Mouse (Mus musculus): ENCODE data around the gene Il5ra. TPM values are rescaled to one million over a fixed set of nuclear protein-coding genes. Genes with fewer than 3 reads are reported as not detected.

The Il5ra gene
- total RNA-seq, 2 experiments from 2014 or later, result 3.1 to 5.9 TPM

DNA sequence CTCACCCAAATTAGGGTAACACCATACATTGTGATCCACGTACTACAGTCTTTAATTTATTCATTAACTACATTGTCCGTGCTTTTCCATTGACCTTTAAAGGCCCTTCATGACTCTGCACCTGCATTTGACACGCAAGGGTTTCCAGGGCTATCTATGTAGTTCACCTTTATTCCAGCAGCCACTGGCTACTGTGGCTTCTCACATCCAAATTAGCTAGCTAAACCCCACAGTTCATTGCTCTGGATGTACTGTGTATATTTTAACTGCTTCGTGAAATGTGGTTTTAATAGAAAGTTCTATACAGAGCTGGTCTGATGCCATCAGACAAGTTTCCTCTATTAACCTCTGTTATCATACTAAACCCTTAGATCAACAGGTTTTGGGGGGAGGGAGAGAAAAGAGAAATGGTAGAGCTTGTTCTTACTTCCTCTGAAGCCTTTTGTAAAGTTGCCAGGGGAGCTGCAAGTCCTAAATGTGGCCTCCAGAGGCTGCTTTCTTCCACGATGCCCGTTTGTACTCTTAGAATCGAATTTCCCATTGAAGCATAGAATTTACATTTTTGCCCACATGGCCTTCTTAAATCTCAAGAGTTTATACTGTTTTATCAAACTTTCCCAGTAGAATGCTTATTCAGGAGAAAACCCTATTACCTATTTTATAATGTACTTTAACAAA, 5.1 kb downstream of the Il5ra start:
- peak; percentile 44; the same call in 1 of the 2 replicates for ATAC-seq (ENCODE audit: poor library complexity, severe bottlenecking)

DNA sequence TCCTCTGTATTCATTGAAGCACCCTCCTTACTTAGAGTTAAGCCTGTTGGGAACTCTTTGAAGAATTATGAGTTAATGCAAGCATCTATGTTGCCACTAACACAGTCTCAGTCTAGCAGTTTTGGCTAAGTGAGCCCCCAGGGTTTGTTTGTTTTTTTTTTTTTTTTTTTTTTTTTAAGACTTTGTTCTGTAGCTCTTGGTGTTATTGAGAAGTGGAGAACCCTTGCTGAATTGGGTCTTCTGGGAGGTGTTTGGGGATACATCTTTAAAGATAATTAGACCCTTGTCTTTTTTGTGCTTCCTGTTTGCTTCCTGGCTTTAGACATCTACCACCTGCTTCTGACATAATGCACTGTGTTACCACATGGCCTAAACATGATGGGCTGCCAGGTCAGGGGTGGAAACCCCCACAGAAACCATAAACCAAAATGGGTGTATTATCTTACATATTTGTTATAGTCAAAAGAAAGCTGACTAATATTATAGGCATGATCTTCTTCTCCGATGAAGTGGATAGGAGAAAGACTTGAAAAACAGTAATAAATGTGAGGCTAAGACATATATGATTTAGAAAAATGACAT, 8.5 kb downstream of the Il5ra start:
- ATAC-seq (ENCODE audit: poor library complexity, severe bottlenecking), result no peak

DNA sequence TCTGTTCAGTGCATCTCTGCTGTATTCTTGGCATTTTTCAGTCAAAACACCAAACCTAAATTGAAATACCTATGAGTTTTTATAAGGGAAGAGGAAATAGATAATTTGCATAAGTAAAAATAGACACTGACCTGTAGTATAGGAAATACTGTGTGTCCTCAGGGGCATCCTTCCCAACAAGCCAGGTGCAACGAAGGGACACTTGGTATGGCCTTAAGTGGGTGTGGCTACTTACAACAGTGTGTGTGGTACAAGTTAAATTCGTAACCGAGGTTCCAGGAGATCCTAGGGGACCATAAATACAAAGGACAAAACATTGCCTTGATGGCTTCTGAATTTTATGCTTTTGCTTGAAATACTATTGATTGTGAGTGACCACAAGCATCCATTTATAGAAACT, 10.6 kb downstream of the Il5ra start:
- ATAC-seq (ENCODE audit: poor library complexity, severe bottlenecking), result no peak

DNA sequence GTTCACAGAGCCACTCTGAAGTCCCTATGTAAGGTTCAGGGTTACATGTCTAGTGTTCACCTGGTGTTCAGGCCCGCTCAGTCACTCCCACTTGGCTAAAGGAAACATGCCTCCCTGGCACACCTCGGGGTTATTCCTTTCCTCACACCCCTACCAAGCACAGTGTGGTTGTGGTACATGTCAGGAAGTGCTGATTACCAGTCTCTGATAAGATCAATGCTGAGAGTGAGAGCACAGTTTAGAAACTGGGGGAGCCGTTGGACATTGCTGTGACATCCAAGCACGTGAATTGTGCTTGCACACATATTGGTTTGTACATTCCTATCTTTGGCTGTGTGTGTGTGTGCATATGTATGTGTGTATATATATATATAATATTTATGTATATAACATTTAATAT, 16.3 kb downstream of the Il5ra start:
- peak; percentile 66 for ATAC-seq (ENCODE audit: poor library complexity, severe bottlenecking)

DNA sequence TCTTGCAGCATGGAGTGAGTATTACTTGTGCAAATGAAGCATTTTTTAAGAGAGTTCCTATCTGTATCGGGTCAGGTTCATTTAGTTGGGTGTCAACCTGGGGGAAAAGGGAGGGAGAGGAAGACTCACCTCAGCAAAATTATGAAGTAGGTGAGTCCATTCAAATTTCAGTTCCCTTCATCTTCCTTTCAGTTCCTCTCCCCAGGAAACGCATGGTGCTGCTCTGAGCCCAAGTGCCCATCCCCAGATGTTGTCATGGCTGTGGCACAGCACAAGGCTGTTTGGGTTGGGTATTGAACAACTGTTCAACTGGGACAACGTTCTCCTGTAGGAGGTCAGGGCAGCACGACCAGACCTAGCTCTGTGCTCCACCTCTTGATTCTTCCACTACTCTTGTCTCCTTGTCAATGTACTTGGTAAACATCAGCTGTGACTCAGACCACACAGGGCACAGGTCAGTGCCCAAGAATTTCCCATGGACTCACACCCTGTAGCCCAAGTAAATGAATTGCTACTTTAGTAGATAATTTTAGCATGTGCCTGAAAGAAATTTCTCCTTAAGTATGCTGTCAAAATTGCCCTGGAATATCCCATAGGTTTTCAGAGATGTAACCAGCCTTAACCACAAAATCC, 19.0 kb downstream of the Il5ra start:
- ATAC-seq (ENCODE audit: poor library complexity, severe bottlenecking), result no peak

DNA sequence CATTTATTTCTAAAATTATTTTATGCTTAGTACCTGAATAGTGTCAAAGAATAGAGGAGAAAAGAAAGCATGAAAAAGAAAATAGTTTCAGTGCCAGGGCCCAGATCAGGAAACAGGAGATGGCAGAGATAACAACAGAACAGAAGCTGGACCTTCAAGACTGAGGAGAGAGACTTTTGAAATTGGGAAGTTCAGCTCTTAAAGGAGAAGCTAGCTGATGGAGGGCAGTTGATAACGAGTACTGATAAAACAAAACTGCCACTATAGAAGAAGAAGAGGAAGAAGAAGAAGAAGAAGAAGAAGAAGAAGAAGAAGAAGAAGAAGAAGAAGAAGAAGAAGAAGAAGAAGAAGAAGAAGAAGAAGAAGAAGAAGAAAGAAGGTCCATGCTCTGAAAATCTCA, 21.1 kb downstream of the Il5ra start:
- ATAC-seq (ENCODE audit: poor library complexity, severe bottlenecking), result no peak

DNA sequence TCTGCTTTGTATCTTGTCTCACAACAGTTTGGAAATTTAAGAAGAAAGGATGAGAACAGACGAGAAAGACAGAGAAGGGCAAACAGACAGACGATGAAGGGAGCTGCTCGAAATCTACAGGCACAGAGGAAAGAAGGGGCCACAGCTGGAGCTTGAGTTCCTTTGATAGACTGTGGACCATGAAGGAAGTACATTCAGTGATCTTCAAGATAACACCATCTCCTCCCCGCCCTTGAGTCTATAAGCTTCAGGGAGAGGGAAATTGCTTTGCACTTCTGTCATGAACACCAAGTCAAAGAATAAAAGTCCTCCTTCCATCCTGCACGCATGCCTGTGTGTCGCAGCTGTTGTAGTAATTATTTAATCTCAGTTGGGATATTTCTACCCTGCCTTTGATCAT, 22.8 kb downstream of the Il5ra start:
- ATAC-seq (ENCODE audit: poor library complexity, severe bottlenecking), result peak; percentile 56

DNA sequence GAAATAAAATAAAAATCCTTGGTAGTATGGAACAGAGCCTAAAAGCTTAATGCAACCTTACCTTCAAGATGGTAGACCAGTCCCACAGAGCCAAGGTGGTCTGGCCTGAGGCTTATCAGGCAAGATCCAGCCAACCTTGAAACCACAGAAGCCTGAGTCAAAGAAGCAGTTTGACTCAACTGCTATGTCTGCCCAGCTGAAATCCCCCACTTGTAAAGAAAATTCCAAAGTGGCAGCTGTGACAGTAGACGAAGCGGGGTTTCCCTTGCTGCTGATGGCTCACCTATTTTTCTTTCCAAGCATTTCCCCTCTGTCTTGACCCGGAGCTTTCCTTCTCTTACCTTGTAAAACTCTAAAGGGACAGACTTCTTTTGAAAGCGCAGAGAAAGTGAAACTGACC, 23.2 kb downstream of the Il5ra start:
- ATAC-seq (ENCODE audit: poor library complexity, severe bottlenecking), result no peak

DNA sequence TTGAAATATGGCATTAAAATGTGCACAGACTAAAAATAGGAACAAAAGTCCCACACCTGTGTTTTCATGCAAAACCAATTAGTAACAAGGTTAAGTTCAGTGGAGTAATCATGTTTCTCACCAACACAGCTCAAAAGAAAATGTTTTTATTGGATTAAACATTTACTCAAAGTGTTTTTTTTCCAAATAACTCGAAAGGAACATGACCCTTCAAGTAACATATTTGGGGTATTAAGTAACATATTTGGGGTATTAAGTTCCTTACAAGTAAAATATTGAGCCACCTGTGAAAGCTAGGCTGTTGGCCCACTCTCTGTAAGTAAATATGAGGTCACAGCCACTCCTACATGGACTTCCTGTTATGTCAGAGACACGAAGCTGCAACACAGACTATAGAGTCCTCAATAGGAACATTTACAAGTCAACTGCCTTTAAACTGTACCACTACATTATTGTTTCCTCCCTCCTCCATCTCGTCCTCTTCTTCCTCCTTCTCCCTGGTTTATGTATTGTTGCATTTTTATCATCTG, 43.3 kb downstream of the Il5ra start:
- ATAC-seq (ENCODE audit: poor library complexity, severe bottlenecking), result peak; percentile 59; the same call in 1 of the 2 replicates

DNA sequence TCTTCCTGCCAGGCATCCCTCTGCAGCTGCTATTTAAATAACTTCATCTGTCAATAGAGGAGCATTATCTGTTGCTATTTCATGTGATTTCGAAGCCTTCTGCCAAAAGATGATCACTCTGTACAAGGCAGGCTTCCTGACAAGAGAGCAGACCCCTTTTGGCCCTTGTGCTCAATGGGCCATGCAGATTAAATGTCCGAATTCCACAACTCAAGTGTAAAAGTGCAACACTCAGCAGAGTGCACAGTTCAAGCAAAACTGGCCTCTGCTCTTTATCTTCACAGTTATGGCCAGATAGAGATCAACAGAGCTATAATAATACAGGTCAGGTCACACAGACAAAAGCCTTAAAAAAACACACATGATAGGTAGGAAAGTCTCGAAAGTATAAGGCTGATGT, 46.9 kb downstream of the Il5ra start:
- ATAC-seq (ENCODE audit: poor library complexity, severe bottlenecking), result no peak

DNA sequence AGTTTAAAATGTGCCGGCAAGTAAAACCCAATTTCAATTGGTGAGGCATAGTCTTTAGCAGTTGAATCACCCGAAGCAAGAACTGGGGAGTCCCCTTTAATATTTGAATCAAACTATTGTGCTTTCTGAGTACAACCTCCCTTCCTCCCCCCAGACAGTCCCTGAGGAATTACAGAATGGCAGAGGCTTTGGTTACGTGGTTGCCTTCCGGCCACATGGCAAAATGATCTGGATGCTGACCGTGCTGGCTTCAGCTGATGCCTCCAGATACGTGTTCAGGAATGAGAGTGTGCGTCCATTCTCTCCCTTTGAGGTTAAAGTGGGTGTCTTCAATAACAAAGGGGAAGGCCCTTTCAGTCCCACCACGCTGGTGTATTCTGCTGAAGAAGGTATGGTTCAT, 73.3 kb downstream of the Il5ra start:
- ATAC-seq (ENCODE audit: poor library complexity, severe bottlenecking), result no peak

DNA sequence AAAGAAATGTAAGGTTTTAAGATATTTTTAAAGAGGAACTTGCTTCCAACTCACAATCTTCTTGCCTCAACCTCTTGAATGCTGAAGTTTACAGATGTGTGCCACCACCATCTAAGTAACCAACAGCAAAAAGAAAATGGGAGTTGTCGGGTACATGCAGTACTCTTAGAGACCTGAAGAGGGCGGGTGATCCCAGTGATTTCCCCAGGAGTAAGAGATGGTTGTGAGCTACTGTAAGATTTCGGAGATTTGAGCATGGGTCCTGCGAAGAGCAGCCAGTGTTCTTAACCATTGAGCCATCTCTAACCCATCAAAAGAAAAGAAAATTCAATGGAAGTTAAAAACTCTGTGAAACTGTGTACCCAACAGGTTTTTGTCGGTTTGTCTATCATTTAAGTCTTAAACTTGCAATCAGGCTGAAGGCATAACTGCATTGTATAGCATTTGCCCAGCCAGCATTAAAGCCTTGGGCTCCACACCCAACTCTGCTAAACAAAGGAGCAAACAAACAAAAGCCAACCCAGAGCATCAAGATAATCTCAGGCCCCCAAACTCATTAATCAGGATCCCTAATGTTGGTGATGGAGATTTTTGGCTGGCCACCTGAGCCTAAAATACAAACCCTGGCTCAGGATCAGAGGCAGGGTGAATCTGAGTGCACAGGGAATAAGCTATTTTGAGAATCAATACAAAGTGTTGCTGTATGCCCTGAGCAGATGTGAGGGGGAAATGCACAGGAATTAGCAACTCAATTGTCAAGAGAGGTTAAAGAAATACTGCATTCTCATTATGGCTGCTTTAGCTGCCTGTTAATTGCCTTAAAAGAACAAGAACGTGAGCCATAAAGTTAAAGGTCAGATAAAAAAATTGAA, 84.8 kb downstream of the Il5ra start:
- peak; percentile 91 for ATAC-seq (ENCODE audit: poor library complexity, severe bottlenecking)

Other genes with a start within 250 kb of the Il5ra start
- gene Trnt1, start 20.1 kb upstream of the Il5ra start, total RNA-seq (2015), result 27.9 and 35.9 TPM in 2 replicates
- gene Trnt1, start 20.1 kb upstream of the Il5ra start, total RNA-seq (2017), result 50.4 and 52.2 TPM in 2 replicates
- gene Crbn, start 51.0 kb upstream of the Il5ra start, total RNA-seq (2015), result 20.8 and 23.1 TPM in 2 replicates
- gene Crbn, start 51.0 kb upstream of the Il5ra start, total RNA-seq (2017), result 38.7 and 44.3 TPM in 2 replicates